Mouse (Mus musculus) brain, embryonic 14.5 days (tissue): ENCODE data around the gene Btrc. TPM values are rescaled to one million over a fixed set of nuclear protein-coding genes. Genes with fewer than 3 reads are reported as not detected.

Experiments
- DNase-seq: peaks from one replicate; pipeline ENCODE4 v3.0.0-alpha.2; 2011; ENCODE audit warnings: low read depth
- CTCF ChIP-seq: fragments of 200-500 bp; IDR thresholded peaks from 2 replicates; pipeline ENCODE4 v1.5.1; 2012; ENCODE audit warnings: inconsistent platforms, mild to moderate bottlenecking, moderate library complexity, borderline replicate concordance; ENCODE audit not compliant: insufficient read depth, insufficient read length; ENCODE audit errors: extremely low read depth
- POLR2A ChIP-seq: fragments of 200-500 bp; IDR thresholded peaks from 2 replicates; pipeline ENCODE4 v1.6.1; 2012; ENCODE audit warnings: mild to moderate bottlenecking, inconsistent platforms, borderline replicate concordance; ENCODE audit not compliant: poor library complexity, insufficient read depth, insufficient read length, severe bottlenecking; ENCODE audit errors: extremely low read depth
- polyA plus RNA-seq: library from polyadenylated mRNA; depleted of rRNA; stranded (reverse); fragments of >200 nt; gene quantifications from 2 replicates; pipeline ENCODE4 v1.2.3, GENCODE M21; 2012

The Btrc gene
- polyA plus RNA-seq, 1 experiment = 55.9 TPM

DNA sequence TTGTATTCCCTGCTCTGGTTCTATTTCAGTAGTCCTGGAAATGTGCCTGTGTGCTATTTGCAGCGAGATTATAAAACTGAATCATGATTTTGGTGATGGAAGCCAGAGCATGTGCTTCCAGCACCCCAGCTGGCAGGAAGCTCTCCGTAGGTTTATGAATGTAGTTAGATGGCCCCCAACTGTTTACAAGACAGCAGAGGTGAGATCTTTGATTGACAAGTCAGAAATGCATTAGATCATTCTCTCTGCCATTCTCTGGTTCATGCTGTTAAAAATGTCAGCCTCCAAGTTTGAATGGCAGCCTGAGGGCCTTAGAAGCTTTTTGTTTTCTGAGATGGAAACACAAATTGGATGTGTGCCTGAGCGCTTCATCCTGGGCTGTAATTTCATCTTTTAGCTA is 68.8 kb downstream of the Btrc start:
- peak; percentile 79 for DNase-seq
- TF ChIP-seq POLR2A (no peak), CTCF (no peak)

- DNase-seq = peak; percentile 88
- peak; percentile 83 for TF ChIP-seq CTCF
These were observed 72.5 kb downstream of the Btrc start for GRCm38 (mm10) chr19:45436019-45436418.

- TF ChIP-seq CTCF = no peak
- no peak for DNase-seq
These were observed 73.6 kb downstream of the Btrc start for GRCm38 (mm10) chr19:45437175-45437574.

- DNase-seq = no peak
- no peak for TF ChIP-seq CTCF
- TF ChIP-seq POLR2A = no peak
These were observed 74.7 kb downstream of the Btrc start for GRCm38 (mm10) chr19:45438191-45438590.

- no peak for TF ChIP-seq POLR2A
- TF ChIP-seq CTCF = peak; percentile 34; the same call in 1 of the 2 replicates
- DNase-seq = no peak
These were observed 75.7 kb downstream of the Btrc start for GRCm38 (mm10) chr19:45438928-45439846.

- DNase-seq = peak; percentile 47
These were observed 77.1 kb downstream of the Btrc start for GRCm38 (mm10) chr19:45440554-45441175.

GRCm38 (mm10) chr19:45441717-45442116 is 78.2 kb downstream of the Btrc start:
- DNase-seq = no peak
- TF ChIP-seq CTCF (no peak), POLR2A (no peak)

More at GRCm38 (mm10) chr19:45440554-45441175, 77.1 kb downstream of the Btrc start:
- TF ChIP-seq POLR2A = no peak
- TF ChIP-seq CTCF = no peak

- TF ChIP-seq CTCF (no peak), POLR2A (no peak)
- peak; percentile 51 for DNase-seq
These were observed 81.9 kb downstream of the Btrc start for GRCm38 (mm10) chr19:45445253-45445933.

GRCm38 (mm10) chr19:45446631-45447030 is 83.1 kb downstream of the Btrc start:
- DNase-seq = peak; percentile 81
- TF ChIP-seq POLR2A = no peak
- no peak for TF ChIP-seq CTCF

DNA sequence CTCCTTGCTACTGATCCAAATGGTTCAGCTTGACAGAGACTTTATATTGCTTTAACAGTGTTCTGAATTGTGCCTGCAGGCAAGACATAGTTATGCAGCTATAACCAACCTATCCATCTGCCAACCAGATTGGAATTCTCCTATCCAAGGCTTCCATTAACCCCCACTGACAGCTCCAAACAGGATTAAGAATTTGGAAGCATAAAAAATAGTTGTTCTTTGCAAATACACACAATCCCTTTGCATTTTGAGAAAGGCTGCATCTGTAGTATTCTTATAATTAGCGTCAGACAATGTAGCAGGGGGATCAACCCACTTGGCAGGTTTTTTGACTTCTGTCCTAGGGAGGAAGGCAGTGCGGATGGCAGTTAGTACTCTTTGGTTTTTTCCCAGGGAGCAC is 83.7 kb downstream of the Btrc start:
- TF ChIP-seq POLR2A (no peak), CTCF (no peak)
- DNase-seq = peak; percentile 73

GRCm38 (mm10) chr19:45447886-45448285 is 84.4 kb downstream of the Btrc start:
- no peak for TF ChIP-seq CTCF
- no peak for TF ChIP-seq POLR2A
- no peak for DNase-seq

- no peak for TF ChIP-seq CTCF
- no peak for DNase-seq
These were observed 90.9 kb downstream of the Btrc start for GRCm38 (mm10) chr19:45454391-45454790.

- TF ChIP-seq CTCF = no peak
- TF ChIP-seq POLR2A = no peak
These were observed 93.4 kb downstream of the Btrc start for GRCm38 (mm10) chr19:45456896-45457295.

More at GRCm38 (mm10) chr19:45456896-45457295, 93.4 kb downstream of the Btrc start:
- DNase-seq = no peak
